Mouse (Mus musculus) neural tube, embryonic 14.5 days (tissue): Measurements from ENCODE around the gene Atp1b3. TPM values are rescaled to one million over a fixed set of nuclear protein-coding genes. Genes with fewer than 3 reads are reported as not detected.

Experiments used
- ATAC-seq: fragments of 200-750 bp; cut with Nextera tagmentation; 2 replicates; pipeline ENCODE4 v1.8.0; 2017; ENCODE audit warnings: low read depth, mild to moderate bottlenecking, moderate TSS enrichment, moderate library complexity
- H3K27ac ChIP-seq: fragments of 300-500 bp; sonication (generic); 2 replicates; pipeline ENCODE4 v1.5.1; 2014; ENCODE audit warnings: low read depth, mild to moderate bottlenecking, control low read depth, low read length, moderate library complexity, mixed read lengths
- H3K27me3 ChIP-seq: fragments of 300-500 bp; sonication (generic); 2 replicates; pipeline ENCODE4 v1.6.1; 2014; ENCODE audit warnings: low read length; ENCODE audit not compliant: control insufficient read depth, insufficient read depth
- H3K36me3 ChIP-seq: fragments of 300-500 bp; sonication (generic); 2 replicates; pipeline ENCODE4 v1.6.1; 2014; ENCODE audit warnings: low read length, mixed read lengths; ENCODE audit not compliant: control insufficient read depth, insufficient read depth
- H3K4me1 ChIP-seq: fragments of 300-500 bp; sonication (generic); 2 replicates; pipeline ENCODE4 v1.6.1; 2014; ENCODE audit warnings: low read length; ENCODE audit not compliant: control insufficient read depth, insufficient read depth
- H3K4me2 ChIP-seq: fragments of 300-500 bp; sonication (generic); 2 replicates; pipeline ENCODE4 v1.6.1; 2014; ENCODE audit warnings: mild to moderate bottlenecking, low read depth, low read length, control low read depth
- H3K4me3 ChIP-seq: fragments of 300-500 bp; sonication (generic); 2 replicates; pipeline ENCODE4 v1.5.1; 2014; ENCODE audit warnings: low read depth, low read length, control low read depth, mixed read lengths
- H3K9ac ChIP-seq: fragments of 300-500 bp; sonication (generic); replicated peaks from 2 replicates; pipeline ENCODE4 v1.6.1; 2014; ENCODE audit warnings: low read depth, mild to moderate bottlenecking, control low read depth, low read length, mixed read lengths
- H3K9me3 ChIP-seq: fragments of 300-500 bp; sonication (generic); 2 replicates; pipeline ENCODE4 v1.6.1; 2016; ENCODE audit warnings: low read length; ENCODE audit not compliant: control insufficient read depth
- WGBS: fragments of 180-500 bp; shearing (Covaris S2); extraction: QIAGEN DNeasy Blood & Tissue Kit; methylation state at CpG from one replicate; pipeline ENCODE4 v1.1.7; 2014; 5-methylcytosine and 5-hydroxymethylcytosine counted together
- polyA plus RNA-seq: library from polyadenylated mRNA; unstranded; fragments of >200 nt; fragmentation: Nextera tagmentation; extraction: Ambion mirVana; gene quantifications from 2 replicates; pipeline ENCODE4 v1.2.1, GENCODE M21; 2014

Gene Atp1b3
- polyA plus RNA-seq, 1 experiment from 2014 or later: 168 TPM

GRCm38 (mm10) chr9:96393112-96393511, 28.9 kb upstream of the Atp1b3 start:
- 89% methylated on average over 5 of the region's 5 CpGs for WGBS
- H3K36me3 ChIP-seq: no peaks in the 10 kb centered on the region

GRCm38 (mm10) chr9:96391921-96392320, 27.7 kb upstream of the Atp1b3 start:
- H3K9me3 ChIP-seq: no peaks in the 10 kb centered on the region
- H3K9ac ChIP-seq: no peak overlapping the region
- H3K4me2 ChIP-seq: no peak overlapping the region
- no peak for ATAC-seq
- H3K27ac ChIP-seq: no peak overlapping the region
- no peaks in the 10 kb centered on the region for H3K4me1 ChIP-seq
- H3K27me3 ChIP-seq: no peaks in the 10 kb centered on the region
- 91% methylated on average over 1 of the region's 1 CpGs for WGBS
- no peak overlapping the region for H3K4me3 ChIP-seq
- no peaks in the 10 kb centered on the region for H3K36me3 ChIP-seq

More at GRCm38 (mm10) chr9:96393112-96393511, 28.9 kb upstream of the Atp1b3 start:
- Histone ChIP-seq H3K27me3 (no peaks in the 10 kb centered on the region), H3K9me3 (no peaks in the 10 kb centered on the region), H3K4me2 (no peak overlapping the region), H3K9ac (no peak overlapping the region), H3K4me1 (no peaks in the 10 kb centered on the region), H3K4me3 (no peak overlapping the region), H3K27ac (no peak overlapping the region)
- ATAC-seq: no peak

- no peak for ATAC-seq
- Histone ChIP-seq H3K27me3 (no peaks in the 10 kb centered on the region), H3K27ac (no peak overlapping the region), H3K4me1 (no peaks in the 10 kb centered on the region), H3K4me3 (no peak overlapping the region), H3K4me2 (no peak overlapping the region), H3K9ac (no peak overlapping the region), H3K9me3 (no peaks in the 10 kb centered on the region), H3K36me3 (no peaks in the 10 kb centered on the region)
- WGBS: 80% methylated on average over 18 of the region's 18 CpGs
Measured at GRCm38 (mm10) chr9:96383714-96384487, 19.7 kb upstream of the Atp1b3 start.

- H3K4me2 ChIP-seq: no peak overlapping the region
- no peak for ATAC-seq
- H3K27me3 ChIP-seq: no peaks in the 10 kb centered on the region
- WGBS: 82% methylated on average over 4 of the region's 4 CpGs
- H3K4me1 ChIP-seq: no peaks in the 10 kb centered on the region
- no peak overlapping the region for H3K9ac ChIP-seq
- H3K27ac ChIP-seq: no peak overlapping the region
- no peaks in the 10 kb centered on the region for H3K9me3 ChIP-seq
- H3K4me3 ChIP-seq: no peak overlapping the region
- no peaks in the 10 kb centered on the region for H3K36me3 ChIP-seq
Measured at GRCm38 (mm10) chr9:96382756-96383155, 18.5 kb upstream of the Atp1b3 start.

- no peaks in the 10 kb centered on the region for H3K36me3 ChIP-seq
- no peak for ATAC-seq
- 87% methylated on average over 13 of the region's 13 CpGs for WGBS
- no peak overlapping the region for H3K9ac ChIP-seq
- no peak overlapping the region for H3K27ac ChIP-seq
- no peak overlapping the region for H3K4me2 ChIP-seq
- no peaks in the 10 kb centered on the region for H3K27me3 ChIP-seq
- H3K4me3 ChIP-seq: no peak overlapping the region
- no peaks in the 10 kb centered on the region for H3K4me1 ChIP-seq
- no peaks in the 10 kb centered on the region for H3K9me3 ChIP-seq
Measured at GRCm38 (mm10) chr9:96381393-96381792, 17.2 kb upstream of the Atp1b3 start.

GRCm38 (mm10) chr9:96379551-96379950, 15.3 kb upstream of the Atp1b3 start:
- Histone ChIP-seq H3K9me3 (no peaks in the 10 kb centered on the region), H3K4me3 (no peak overlapping the region), H3K9ac (no peak overlapping the region), H3K27ac (no peak overlapping the region), H3K36me3 (no peaks in the 10 kb centered on the region), H3K27me3 (no peaks in the 10 kb centered on the region), H3K4me2 (no peak overlapping the region), H3K4me1 (no peaks in the 10 kb centered on the region)
- no peak for ATAC-seq
- 78% methylated on average over 7 of the region's 7 CpGs for WGBS

GRCm38 (mm10) chr9:96378747-96379146, 14.5 kb upstream of the Atp1b3 start:
- H3K4me1 ChIP-seq: no peaks in the 10 kb centered on the region
- WGBS: 78% methylated on average over 5 of the region's 5 CpGs
- no peak for ATAC-seq
- H3K27me3 ChIP-seq: no peaks in the 10 kb centered on the region
- H3K4me3 ChIP-seq: no peak overlapping the region
- no peaks in the 10 kb centered on the region for H3K9me3 ChIP-seq
- no peak overlapping the region for H3K4me2 ChIP-seq
- H3K36me3 ChIP-seq: no peaks in the 10 kb centered on the region
- H3K27ac ChIP-seq: no peak overlapping the region
- no peak overlapping the region for H3K9ac ChIP-seq

GRCm38 (mm10) chr9:96377096-96377495, 12.9 kb upstream of the Atp1b3 start:
- ATAC-seq: no peak
- Histone ChIP-seq H3K36me3 (no peaks in the 10 kb centered on the region), H3K27ac (no peak overlapping the region), H3K27me3 (no peaks in the 10 kb centered on the region), H3K9ac (no peak overlapping the region), H3K4me3 (no peak overlapping the region), H3K9me3 (no peaks in the 10 kb centered on the region), H3K4me1 (no peaks in the 10 kb centered on the region), H3K4me2 (no peak overlapping the region)
- 93% methylated on average over 1 of the region's 1 CpGs for WGBS

- 87% methylated on average over 3 of the region's 3 CpGs for WGBS
- Histone ChIP-seq H3K36me3 (no peaks in the 10 kb centered on the region), H3K9me3 (no peaks in the 10 kb centered on the region), H3K27ac (no peak overlapping the region), H3K9ac (no peak overlapping the region), H3K4me3 (no peak overlapping the region), H3K4me1 (no peaks in the 10 kb centered on the region), H3K27me3 (no peaks in the 10 kb centered on the region), H3K4me2 (no peak overlapping the region)
- no peak for ATAC-seq
Measured at GRCm38 (mm10) chr9:96375819-96376218, 11.6 kb upstream of the Atp1b3 start.
